Mouse (Mus musculus): Measurements from ENCODE around the gene Ttll3. TPM values are rescaled to one million over a fixed set of nuclear protein-coding genes. Genes with fewer than 3 reads are reported as not detected.

Gene Ttll3
- total RNA-seq (2015; ENCODE audit: low replicate concordance) (0.72 TPM in 1 of 2 replicates, not detected in the other), total RNA-seq (2017; ENCODE audit: low replicate concordance) (1.7 and 4.0 TPM in 2 replicates)

DNA sequence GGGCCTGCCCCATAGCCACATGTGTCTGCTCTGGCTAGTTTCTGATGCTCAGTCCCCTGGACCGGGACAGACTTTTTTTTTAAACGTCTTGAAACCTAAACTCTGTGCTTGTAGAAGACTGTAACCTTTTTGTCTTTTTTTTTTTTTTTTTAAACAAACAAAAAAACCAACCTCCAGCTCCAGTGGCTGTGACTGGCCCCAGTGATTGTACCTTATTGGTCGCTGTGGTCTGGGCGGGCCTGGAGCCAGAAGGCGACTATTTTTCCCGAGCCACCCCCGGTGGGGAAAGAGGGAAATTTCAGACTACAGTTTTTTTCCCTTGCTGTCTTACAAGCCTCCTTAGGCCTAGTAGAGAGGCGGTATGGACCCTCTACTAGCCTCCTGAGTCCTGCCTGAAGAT is at the start of gene Ttll3:
TSS of gene Ttll3 (plus strand) at position 301 of the 400 bp plus-strand sequence.
- no peak for ATAC-seq (replicated peaks; ENCODE audit: low FRiP score, poor library complexity, severe bottlenecking)

DNA sequence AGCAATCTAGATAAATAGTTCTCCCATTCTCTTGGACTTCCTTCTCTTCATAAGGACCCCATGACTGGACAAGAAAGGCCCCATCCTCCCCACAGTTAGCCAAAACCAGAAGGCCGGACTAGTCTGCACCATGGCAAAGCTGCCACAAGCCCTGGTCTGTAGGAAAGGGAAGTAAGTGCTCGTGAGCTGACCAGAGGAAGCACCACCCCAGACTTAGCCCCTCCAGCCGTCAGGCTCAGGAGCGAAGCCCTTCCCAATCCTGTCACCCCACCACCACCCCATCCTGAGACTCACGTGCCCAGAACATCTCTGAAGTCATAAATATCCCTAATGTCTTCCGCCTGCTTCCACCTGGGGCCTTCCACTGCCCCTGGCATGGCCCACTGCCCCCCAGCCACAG is 47.5 kb upstream of the Ttll3 start:
- no peak for ATAC-seq (replicated peaks; ENCODE audit: low FRiP score, poor library complexity, severe bottlenecking)

DNA sequence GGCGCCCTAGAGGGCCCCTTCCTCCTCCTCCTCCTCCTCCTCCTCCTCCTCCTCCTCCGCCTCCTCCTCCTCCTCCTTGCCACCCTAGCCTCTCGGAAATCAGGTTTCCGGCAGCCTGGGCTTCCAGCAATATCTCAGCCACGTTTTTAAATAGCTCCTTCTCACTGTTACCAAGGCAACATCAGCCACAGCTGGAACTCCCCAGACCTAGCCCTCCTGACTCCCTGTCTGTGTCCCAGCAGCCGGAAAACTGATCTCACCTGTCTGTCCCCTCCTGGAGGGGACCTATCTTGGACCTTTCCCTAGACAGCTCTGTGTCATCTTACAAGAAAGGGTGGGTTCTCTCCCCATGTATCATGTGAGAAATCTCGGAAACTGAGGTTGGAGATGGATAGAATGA is 46.8 kb upstream of the Ttll3 start:
- no peak for ATAC-seq (replicated peaks; ENCODE audit: low FRiP score, poor library complexity, severe bottlenecking)

DNA sequence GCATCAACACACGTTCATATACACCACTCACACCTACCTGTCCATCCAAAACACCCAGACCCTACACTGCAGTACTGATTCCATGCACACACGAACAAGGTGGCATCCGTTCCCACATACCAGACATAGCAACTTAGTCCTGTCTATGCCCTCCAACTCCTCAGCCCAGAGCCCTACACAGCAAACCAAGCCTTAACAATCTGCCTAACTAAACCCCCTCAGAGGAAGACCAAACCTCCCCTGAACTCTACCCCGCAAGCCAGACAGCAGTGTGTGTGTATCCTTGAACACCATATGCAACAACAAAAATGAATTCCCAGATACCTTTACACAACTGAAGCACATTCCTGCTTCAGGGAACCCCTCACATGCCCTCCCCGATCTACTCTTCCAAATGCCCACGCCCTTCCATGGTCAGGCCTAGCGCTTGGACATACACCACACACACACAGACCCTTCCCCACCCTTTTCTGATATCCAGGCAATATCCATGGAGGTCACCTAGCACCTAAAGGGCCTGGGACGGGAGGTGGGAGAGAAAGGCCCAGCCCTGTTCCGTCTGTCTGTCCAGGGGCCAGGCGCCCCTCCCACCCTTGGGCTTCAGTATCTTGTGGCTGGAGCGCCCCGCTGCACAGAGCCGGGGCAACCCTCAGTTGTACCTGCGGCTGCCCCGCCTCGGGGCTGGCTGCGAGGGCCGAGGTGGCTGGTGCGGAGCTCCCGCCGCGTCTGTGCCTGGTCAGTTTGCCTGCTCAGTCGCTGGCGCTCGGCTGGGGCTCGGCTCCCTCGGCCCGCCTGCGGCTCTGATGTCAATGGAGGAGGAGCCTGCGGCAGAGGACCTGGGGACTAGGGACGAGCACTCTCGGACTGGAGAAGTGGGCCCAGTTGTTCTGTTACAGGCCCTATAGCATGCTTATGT is 45.6 kb upstream of the Ttll3 start, which contains the start of gene Camk1:
TSS of gene Camk1 (minus strand) at position 808 of the 916 bp plus-strand sequence.
- no peak for ATAC-seq (replicated peaks; ENCODE audit: low FRiP score, poor library complexity, severe bottlenecking)

DNA sequence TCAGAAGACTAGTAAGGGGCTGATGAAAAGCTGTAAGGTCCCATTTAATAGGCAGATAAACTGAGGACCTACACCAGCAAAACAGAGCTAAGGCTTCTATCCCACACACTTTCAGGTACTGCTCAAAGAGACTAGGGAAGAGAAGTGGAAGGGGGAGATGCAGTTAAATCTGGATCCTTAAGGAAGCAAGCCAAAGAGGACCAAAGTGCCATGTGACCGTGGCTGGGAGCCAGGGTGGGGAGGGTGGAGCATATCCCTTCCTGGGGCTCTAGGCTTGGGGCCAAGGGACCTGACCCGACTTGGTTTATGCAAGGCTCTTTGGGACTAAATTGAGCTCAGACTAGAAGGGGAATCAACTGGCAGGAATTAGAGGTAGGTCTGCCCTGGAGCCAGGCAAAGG is 44.7 kb upstream of the Ttll3 start:
- no peak for ATAC-seq (replicated peaks; ENCODE audit: low FRiP score, poor library complexity, severe bottlenecking)

DNA sequence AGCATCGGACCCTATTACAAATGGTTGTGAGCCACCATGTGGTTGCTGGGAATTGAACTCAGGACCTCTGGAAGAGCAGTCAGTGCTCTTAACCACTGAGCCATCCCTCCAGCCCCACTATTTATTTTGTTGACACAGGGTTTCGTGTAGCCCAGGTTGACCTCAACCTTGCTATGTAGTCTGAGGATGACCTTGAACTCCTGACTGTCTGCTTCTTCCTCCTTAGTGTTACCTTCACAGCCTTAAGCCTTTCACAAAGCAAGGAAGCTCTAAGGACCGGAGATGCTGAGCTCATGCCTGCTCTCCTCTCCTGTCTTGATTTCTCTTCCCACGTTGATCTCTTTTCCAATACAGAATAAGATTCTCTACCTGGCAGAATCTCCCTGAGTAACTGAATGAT is 42.2 kb upstream of the Ttll3 start:
- no peak for ATAC-seq (replicated peaks; ENCODE audit: low FRiP score, poor library complexity, severe bottlenecking)

DNA sequence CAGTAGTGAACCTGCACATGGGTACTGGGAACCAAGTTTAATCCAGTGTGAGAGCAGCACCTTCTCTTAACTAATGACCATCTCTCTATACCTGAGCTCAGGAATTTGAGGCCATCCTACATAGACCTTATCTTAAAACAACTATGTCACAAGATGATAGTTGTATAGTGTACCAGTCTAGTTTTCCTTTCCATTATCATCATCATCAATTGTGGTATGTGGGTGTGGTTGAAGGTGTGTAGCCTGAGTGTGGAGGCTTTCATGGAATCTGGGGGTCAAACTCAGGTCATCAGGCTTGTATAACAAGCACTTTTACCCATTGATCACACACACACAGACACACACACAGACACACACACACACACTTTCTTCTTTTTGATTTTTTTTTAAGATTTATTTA is 38.5 kb upstream of the Ttll3 start:
- ATAC-seq (replicated peaks; ENCODE audit: low FRiP score, poor library complexity, severe bottlenecking), result no peak

DNA sequence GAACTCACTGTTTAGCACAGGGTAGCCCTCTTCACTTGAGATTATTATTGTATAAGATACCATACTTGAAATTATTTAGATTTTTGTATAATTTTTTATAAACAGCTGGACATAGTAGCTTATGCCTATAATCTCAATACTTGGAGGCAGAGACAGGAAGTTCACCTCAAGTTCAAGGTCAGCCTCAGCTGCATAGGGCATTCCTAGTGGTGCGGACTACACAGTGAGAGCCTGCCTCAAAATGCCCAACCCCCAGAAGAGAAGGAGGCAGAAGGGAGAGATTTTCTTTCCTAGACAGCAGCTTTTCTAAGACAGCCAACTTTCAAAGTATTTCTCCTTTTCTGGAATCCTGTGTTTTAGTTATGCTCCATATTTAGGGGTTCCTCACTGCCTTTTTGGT is 37.9 kb upstream of the Ttll3 start:
- no peak for ATAC-seq (replicated peaks; ENCODE audit: low FRiP score, poor library complexity, severe bottlenecking)

DNA sequence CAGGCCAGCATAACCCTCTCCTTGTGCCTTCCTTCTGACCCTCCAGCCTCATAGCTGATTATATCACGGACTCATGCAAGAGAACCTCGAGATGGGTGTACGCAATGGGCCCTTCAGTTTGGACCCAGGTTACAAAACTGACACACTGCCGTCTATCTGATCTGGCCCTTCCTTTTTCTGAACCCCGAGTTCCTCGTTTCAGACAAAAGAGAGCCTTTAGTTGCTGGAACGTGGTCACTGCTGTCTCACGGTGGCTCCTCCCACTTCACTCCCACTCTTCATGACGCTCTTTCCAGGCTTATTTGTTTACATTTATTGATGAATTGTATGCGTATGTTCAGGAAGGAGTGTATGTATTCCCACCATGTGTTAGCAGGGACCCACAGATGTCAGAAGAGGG is 37.4 kb upstream of the Ttll3 start:
- no peak for ATAC-seq (replicated peaks; ENCODE audit: low FRiP score, poor library complexity, severe bottlenecking)

DNA sequence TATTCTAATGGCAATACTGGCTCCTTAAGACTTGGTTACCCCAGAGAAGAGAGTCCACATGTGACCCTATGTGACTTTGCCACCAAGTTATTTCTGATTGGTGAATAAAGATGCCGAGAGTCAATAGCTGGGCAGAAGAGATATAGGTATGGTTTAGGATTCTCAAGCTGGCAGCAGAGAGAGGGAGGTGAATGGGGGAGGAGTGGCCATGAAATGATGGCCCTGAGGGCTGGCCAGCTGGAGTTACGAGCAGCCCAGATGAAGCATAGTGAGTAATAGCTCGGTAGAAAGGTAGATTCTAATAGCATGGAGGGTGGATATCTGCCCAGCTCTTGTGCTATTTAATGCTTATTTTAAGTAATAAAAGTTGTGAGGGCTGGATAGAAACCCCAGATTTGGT is 36.2 kb upstream of the Ttll3 start:
- ATAC-seq (replicated peaks; ENCODE audit: low FRiP score, poor library complexity, severe bottlenecking), result no peak

DNA sequence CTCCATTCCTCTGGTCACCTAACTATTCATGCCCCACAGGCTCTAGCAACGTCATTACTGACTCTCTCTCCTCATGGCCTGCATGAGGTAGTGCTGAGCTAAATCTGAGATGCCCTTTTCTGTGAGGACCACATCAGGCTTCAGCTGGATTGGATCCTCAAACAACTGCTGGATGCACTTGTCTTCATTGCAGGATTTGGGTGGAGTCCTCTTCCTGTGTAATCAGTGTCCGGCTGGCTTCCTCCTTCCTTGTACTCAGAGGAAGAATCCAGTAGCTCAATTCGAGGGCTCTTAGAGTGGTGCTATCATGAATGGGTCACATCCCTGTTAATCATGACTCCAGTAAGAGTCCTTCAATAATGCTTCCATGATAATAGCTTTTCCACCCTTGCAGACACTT is 35.4 kb upstream of the Ttll3 start:
- no peak for ATAC-seq (replicated peaks; ENCODE audit: low FRiP score, poor library complexity, severe bottlenecking)

DNA sequence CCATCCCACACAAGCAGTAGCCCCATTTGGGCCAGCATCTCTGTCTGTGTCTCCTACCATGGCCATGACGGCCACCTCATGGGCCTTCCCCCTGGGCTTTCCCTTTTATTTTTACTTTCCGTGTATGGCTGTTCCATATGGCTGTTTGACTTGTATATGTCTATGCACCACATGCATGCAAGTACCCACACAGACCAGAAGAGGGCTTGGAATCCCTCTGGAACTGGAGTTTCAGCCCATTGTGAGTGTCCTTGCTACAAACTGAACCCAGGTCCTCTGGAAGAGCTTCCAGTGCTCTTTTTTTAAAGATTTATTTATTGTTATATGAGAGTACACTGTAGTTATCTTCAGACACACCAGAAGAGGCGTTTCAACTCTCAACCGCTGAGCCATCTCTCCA is 27.6 kb upstream of the Ttll3 start:
- no peak for ATAC-seq (replicated peaks; ENCODE audit: low FRiP score, poor library complexity, severe bottlenecking)

DNA sequence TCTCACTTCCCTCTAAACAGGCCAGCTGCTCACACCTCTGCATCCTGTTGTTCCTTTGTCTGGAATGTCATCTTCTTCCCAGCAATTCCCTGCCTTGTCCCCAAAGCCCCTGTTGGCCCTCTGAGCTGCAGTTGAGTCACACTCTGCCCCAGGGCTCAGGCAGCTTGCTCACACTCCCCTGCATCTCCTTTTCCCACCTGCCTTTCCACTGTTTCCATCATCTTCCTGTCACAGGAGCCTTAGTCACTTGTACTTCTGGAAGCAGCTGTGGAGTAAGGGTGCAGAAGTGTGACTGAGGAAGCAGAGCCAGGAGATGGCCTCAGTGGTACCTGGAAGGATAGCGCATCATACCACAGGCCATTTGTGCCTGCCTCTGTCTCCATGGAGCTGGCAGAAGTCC is 26.8 kb upstream of the Ttll3 start:
- no peak for ATAC-seq (replicated peaks; ENCODE audit: low FRiP score, poor library complexity, severe bottlenecking)

DNA sequence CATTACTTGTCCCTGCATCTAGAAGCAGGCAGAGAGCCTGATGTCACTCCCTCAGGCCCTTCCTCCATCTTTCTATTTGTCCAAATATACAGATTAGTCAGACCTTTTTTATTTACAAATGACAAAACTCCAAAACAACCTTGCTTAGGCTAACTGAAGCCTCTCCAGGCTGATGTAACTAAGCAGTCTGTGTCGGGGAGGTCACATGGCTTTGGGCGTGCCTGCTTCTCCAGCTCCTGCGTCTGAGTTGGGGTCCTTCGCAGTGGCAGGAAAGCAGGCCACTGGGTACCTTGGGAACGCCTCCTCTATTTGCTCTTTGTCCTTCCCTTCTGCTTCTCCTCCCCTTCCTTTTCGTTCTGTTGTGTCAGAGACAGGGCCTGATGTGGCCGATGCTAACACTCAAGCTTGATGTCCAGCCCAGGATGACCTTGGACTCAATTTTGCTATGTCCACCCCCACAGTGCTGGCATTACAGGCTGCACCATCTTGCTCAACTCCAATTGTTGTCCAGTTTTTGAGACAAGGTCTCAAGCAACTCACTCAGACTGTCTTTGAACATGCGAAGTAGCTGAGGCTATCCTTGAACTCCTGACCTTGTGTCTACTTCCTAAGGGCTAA is 24.4 kb upstream of the Ttll3 start:
- no peak for ATAC-seq (replicated peaks; ENCODE audit: low FRiP score, poor library complexity, severe bottlenecking)

DNA sequence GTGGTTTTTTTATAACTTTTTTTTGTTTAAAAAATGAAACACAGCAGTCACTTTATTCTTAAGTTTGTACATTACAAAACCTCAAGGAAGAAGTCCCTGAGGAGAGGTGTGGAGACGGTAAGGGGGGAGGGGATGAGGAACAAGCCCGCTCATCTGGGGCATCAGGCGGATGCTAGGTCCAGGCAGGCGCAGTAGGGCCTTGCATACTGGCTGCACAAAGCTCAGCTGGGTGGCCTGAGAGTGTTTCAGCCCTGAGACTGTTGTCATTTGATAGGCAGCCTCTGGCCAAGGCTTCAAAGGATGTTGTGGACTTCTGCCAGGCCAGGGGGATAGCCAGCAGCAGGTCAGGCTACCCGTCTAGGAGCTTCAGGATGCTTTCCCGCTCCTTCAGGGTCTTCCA is 22.4 kb upstream of the Ttll3 start:
- no peak for ATAC-seq (replicated peaks; ENCODE audit: low FRiP score, poor library complexity, severe bottlenecking)

DNA sequence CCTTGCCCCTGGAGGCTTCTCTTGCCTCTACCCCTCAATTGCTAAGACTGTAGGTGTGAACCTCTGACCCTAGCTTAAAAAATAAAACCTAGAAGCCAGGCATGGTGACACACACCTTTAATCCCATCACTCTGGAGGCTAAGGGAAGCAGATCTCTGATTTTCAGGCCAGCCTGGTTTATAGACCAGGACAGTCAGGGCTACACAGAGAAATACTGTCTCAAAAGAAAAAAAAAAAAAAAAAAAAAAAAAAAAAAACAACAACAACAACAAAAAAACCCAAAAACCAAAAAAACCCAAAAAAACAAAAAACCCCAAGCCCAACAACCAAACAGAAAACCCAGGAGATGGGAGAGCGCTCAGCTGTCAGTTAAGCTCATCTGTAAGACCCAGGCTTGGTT is 21.5 kb upstream of the Ttll3 start:
- ATAC-seq (replicated peaks; ENCODE audit: low FRiP score, poor library complexity, severe bottlenecking), result no peak

DNA sequence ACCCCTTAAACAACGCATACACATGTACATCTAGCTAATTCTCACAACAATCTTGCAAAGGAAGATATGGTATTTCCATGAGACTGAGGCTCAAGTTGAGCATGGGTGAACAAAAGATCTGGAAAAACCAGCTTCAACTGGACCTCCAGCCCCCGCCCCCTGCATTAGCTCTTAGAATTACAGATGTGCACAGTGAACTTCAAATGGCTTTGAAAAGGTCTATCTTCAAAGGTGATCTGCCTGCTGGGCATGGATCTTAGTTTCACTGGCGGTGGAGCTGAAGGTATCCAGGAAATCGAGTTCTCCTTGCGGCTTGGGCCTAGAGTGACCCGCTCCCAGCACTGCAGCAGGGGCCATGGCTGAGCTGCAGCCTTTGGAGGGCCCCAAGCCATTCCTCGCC is 20.9 kb upstream of the Ttll3 start:
- ATAC-seq (replicated peaks; ENCODE audit: low FRiP score, poor library complexity, severe bottlenecking), result no peak

DNA sequence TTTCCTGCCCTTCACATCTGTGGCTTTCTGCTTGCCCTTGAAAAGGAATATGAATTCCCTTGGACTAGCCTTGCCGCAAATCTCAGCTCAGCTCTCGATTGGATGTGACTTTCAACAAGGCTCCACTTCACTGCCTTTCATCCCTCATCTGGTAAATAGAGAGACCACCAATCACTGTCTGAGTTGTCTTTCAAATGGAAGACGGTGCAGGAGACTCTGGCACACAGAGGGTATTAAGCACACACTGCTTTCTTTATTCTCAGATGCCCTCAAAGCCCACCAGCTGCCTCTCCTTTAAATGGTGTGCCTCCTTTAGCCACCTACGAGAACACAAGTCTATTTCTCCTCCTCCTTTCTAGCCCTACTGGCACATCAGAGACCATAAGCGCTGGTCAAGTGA is 20.5 kb upstream of the Ttll3 start:
- no peak for ATAC-seq (replicated peaks; ENCODE audit: low FRiP score, poor library complexity, severe bottlenecking)

DNA sequence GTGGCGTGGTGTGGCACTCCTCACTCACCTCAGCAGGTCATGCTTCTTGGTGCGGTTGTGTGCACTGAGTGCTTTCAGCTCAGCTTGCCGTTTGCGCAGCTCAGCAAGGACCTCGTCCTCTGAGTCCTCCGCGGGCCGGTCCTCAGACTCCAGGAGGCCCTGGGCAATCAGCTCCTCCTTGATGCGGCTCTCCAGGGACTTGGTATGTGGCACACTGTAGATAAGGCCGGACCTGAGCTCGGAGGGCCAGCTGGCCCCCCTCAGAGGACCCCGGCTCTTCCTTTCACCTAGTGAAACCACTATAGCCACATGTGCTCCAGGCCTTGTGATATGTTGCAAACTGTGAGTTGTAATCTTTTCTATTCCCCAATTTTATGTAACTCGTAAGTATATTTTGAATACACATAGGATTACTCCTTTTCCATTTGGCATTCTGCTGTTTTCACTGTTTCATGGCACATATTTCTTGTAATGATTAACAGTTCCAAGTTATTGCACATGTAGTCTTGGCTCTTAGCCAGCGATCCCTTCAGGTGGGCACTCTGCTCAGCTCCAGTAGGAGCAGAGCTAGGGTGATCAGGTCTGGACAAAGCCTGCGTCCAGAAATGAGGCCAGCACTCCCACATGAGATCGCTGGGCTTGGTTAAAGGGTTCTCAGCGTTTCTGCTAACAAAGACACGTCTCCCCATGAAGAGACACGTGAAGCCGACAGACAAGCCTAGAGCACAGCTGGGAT is 18.7 kb upstream of the Ttll3 start:
- no peak for ATAC-seq (replicated peaks; ENCODE audit: low FRiP score, poor library complexity, severe bottlenecking)

DNA sequence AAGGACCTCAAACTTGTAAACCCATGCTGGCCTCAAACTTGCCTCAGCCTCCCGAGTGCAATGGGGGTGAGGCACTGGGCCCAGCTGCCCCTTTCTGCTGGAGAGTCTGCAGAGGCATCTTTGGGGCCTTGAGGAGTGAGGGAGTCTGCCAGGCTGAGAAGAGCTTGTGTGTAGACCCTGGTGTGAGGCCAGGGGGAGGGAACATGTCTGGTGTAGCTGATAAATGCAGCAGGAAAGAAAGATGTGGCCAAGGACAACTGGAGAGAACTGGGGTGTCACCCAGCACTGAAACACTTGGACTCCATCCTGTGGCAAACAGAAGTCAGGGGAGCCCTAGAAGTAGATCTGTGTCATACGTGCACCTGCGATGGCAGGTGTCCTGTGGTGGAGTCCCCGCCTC is 15.6 kb upstream of the Ttll3 start:
- no peak for ATAC-seq (replicated peaks; ENCODE audit: low FRiP score, poor library complexity, severe bottlenecking)

DNA sequence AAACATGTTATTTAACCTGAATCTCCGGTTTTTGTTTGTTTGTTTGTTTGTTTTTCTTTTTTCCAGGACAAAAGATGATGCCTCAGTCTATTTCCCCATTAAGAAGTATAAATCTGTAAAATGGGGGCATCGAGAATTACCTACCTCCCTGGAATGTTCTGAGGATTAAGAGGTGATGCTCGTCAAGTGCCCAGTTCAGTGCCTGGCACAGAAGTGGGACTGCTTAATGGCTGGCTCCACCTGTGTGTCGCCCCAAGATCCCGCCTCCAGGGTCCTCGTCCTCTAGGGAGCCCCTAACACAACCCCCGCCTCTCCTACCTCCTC is 11.9 kb upstream of the Ttll3 start:
- no peak for ATAC-seq (replicated peaks; ENCODE audit: low FRiP score, poor library complexity, severe bottlenecking)

Measured in erythroid progenitor cell, adult 5-6 weeks (primary cell).